Mouse (Mus musculus) ES-Bruce4 (cell line): Measurements from ENCODE around the gene Rps6ka1.

Experiments used
- CTCF ChIP-seq: IDR thresholded peaks from one replicate; pipeline ENCODE4 v1.8.1; 2011; ENCODE audit warnings: low read depth, low read length
- EP300 ChIP-seq: IDR thresholded peaks from 2 replicates; pipeline ENCODE4 v1.6.1; 2011; ENCODE audit warnings: low read depth, low read length; ENCODE audit not compliant: insufficient read depth
- POLR2A ChIP-seq: IDR thresholded peaks from one replicate; pipeline ENCODE4 v1.8.1; 2011; ENCODE audit warnings: low read length; ENCODE audit not compliant: insufficient read depth

DNA sequence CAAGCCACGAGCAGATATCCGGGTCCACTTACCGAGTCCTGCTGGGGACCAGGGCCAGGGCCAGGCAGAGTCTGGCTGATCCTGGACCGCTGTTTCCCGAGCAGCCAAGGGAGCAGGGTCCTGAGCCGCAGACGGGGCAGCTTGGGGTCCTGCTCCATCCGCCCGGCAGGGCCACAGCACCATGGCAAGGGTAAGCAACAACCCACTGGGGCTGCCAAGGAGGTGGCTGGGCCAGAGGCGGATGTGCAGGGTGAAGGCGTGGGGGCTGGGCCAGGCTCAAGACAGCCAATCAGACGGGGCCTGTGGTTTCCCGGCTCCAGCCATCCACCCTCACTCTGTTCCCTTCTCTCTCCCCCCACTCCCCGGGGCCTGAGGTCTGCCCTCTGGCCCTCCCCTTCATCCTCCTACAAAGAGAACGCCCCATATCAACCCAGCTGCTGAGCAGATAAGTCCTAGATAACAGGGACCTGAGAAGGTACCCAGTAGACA is 14.7 kb downstream of the Rps6ka1 start:
- no peak for TF ChIP-seq CTCF
- no peak for TF ChIP-seq EP300
- no peak for TF ChIP-seq POLR2A
